Mouse (Mus musculus) brain, embryonic 14.5 days (tissue): ENCODE results near the gene Oit1.

ENCODE experiments used
- CTCF ChIP-seq: fragments of 200-500 bp; IDR thresholded peaks from 2 replicates; pipeline ENCODE4 v1.5.1; 2012; ENCODE audit warnings: inconsistent platforms, mild to moderate bottlenecking, moderate library complexity, borderline replicate concordance; ENCODE audit not compliant: insufficient read depth, insufficient read length; ENCODE audit errors: extremely low read depth
- POLR2A ChIP-seq: fragments of 200-500 bp; IDR thresholded peaks from 2 replicates; pipeline ENCODE4 v1.6.1; 2012; ENCODE audit warnings: mild to moderate bottlenecking, inconsistent platforms, borderline replicate concordance; ENCODE audit not compliant: poor library complexity, insufficient read depth, insufficient read length, severe bottlenecking; ENCODE audit errors: extremely low read depth

DNA sequence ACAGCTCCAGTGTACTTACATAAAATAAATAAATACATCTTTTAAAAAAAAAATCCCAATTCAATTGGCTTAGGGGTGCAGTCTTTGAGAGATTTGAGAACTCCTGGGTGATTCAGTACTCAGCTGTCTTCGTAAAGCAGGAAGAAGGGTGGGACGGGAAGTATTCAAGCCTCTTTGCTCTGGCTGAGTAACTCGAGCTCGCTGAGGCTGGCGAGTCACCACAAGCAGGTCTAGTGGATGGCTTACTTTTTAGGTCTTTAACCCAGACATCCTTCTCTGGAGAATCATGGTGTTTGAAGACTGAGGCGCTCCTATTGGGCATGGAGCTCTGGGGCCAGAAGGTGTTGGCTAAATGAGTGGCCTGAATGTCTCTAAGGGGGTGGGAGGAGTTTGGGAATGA, 71.7 kb downstream of the Oit1 start:
- TF ChIP-seq CTCF (no peak), POLR2A (no peak)
